Mouse (Mus musculus) lung, embryonic 15.5 days (tissue): ENCODE data around the gene Ndnf. TPM values are rescaled to one million over a fixed set of nuclear protein-coding genes. Genes with fewer than 3 reads are reported as not detected.

ENCODE experiments used
- ATAC-seq: fragments of 200-750 bp; cut with Nextera tagmentation; 2 replicates; pipeline ENCODE4 v1.8.0; 2017; ENCODE audit warnings: moderate number of reproducible peaks, borderline replicate concordance; ENCODE audit not compliant: low FRiP score, low TSS enrichment; ENCODE audit errors: extremely low read depth
- H3K27ac ChIP-seq: fragments of 300-500 bp; sonication (generic); 2 replicates; pipeline ENCODE4 v1.5.1; 2015; ENCODE audit warnings: moderate library complexity, mild to moderate bottlenecking, inconsistent platforms
- H3K27me3 ChIP-seq: fragments of 300-500 bp; sonication (generic); 2 replicates; pipeline ENCODE4 v1.6.1; 2015; ENCODE audit warnings: inconsistent platforms
- H3K36me3 ChIP-seq: fragments of 300-500 bp; sonication (generic); 2 replicates; pipeline ENCODE4 v1.6.1; 2015; ENCODE audit warnings: inconsistent platforms
- H3K4me1 ChIP-seq: fragments of 300-500 bp; sonication (generic); 2 replicates; pipeline ENCODE4 v1.6.1; 2015; ENCODE audit warnings: inconsistent platforms
- H3K4me2 ChIP-seq: fragments of 300-500 bp; sonication (generic); 2 replicates; pipeline ENCODE4 v1.6.1; 2015; ENCODE audit warnings: inconsistent platforms, mild to moderate bottlenecking, moderate library complexity
- H3K4me3 ChIP-seq: fragments of 300-500 bp; sonication (generic); 2 replicates; pipeline ENCODE4 v1.5.1; 2015; ENCODE audit warnings: mild to moderate bottlenecking, inconsistent platforms
- H3K9ac ChIP-seq: fragments of 300-500 bp; sonication (generic); 2 replicates; pipeline ENCODE4 v1.6.1; 2015; ENCODE audit warnings: inconsistent platforms
- H3K9me3 ChIP-seq: fragments of 300-500 bp; sonication (generic); 2 replicates; pipeline ENCODE4 v1.6.1; 2016; ENCODE audit warnings: inconsistent platforms
- WGBS: fragments of 180-500 bp; shearing (Covaris S2); methylation state at CpG from one replicate; pipeline ENCODE4 v1.1.7; 2015; 5-methylcytosine and 5-hydroxymethylcytosine counted together
- polyA plus RNA-seq: library from polyadenylated mRNA; unstranded; fragments of >200 nt; fragmentation: Nextera tagmentation; extraction: Ambion mirVana; gene quantifications from 2 replicates; pipeline ENCODE4 v1.2.1, GENCODE M21; 2015

The Ndnf gene
- polyA plus RNA-seq, 1 experiment from 2014 or later: 48.2 TPM

DNA sequence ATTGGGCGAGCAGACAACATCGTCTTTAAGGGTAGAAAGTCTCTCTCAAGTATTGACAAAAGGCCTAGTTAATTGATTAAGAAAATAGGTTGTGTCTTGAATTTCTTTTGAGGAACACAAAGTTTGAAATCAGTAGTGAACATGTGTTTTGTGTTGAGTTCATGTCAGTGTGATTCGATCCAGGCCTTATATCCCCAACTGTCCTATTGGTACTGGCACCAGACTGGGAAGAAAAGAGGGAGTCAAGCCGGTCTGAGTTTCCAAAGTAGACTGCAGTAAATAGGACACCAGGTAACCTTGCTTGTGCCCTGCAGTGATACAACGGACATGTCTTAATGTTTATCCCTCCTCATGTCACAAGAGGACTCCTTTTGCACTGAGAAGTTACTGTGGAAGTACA, 87.8 kb downstream of the Ndnf start:
- no peak overlapping the region for H3K4me3 ChIP-seq
- no peaks in the 10 kb centered on the region for H3K27me3 ChIP-seq
- no peak for ATAC-seq
- no peak overlapping the region for H3K27ac ChIP-seq
- no peaks in the 10 kb centered on the region for H3K36me3 ChIP-seq
- no peaks in the 10 kb centered on the region for H3K9me3 ChIP-seq
- 77% methylated on average over 5 of the region's 5 CpGs for WGBS
- H3K9ac ChIP-seq: no peak overlapping the region
- H3K4me1 ChIP-seq: no peaks in the 10 kb centered on the region
- no peak overlapping the region for H3K4me2 ChIP-seq

DNA sequence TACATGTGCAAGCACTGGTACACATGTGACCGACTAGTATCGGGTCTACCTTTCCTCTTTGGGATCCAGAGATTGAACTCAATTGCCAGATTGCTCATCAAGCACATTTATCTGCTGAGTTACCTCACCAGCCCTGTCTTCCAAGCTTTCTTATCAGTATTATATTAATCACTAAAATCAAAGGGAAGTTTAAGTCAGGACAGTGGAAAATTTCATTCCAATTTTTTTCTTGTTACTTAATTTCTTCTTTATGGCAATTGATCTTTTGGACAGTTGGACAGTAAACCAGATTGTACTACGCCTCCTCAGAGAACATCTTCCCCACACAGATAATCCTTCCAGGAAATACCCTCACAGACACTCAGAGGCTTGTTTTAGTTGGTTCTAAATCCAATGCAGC, 88.7 kb downstream of the Ndnf start:
- Histone ChIP-seq H3K27ac (no peak overlapping the region), H3K4me1 (0 out of 2 replicates have a peak, but pooled peaks cover 3% of the 10 kb centered on the region)
- no peak for ATAC-seq

More for the DNA sequence above, 88.7 kb downstream of the Ndnf start:
- no peaks in the 10 kb centered on the region for H3K36me3 ChIP-seq
- no peaks in the 10 kb centered on the region for H3K27me3 ChIP-seq
- H3K9me3 ChIP-seq: no peaks in the 10 kb centered on the region
- H3K4me3 ChIP-seq: no peak overlapping the region
- 74% methylated on average over 3 of the region's 3 CpGs for WGBS
- H3K4me2 ChIP-seq: no peak overlapping the region
- H3K9ac ChIP-seq: no peak overlapping the region

Other genes with a start within 250 kb of the Ndnf start
- 1.6 and 2.0 TPM in 2 replicates for gene Tnip3, start 146.3 kb upstream of the Ndnf start, polyA plus RNA-seq
- 24.5 and 24.9 TPM in 2 replicates for gene Prdm5, start 107.4 kb downstream of the Ndnf start, polyA plus RNA-seq